Mouse (Mus musculus): ENCODE results near the gene Hapln4. TPM values are rescaled to one million over a fixed set of nuclear protein-coding genes. Genes with fewer than 3 reads are reported as not detected.

Gene Hapln4
- polyA plus RNA-seq, 2 experiments, result 0.23 to 0.41 TPM

DNA sequence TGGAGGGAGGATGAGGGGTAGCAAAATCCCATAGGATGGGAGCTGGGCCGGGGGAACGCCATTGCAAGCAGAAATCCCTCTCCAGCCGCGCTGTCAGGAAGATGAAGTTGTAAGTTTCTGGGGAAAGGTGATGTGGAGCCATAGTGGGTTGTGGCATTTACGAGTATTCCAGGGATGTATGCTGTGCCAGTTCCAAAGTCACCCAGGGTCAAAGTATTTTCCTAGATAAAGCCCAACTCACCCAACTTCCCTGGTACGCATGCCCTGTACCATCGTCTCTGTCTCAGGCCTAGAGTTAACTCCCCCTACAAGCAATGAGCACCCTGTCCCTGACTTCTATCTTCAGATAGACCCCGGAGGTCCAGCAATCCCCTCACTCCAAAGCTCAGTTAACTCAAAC is 10.1 kb upstream of the Hapln4 start:
- DNase-seq (ENCODE audit: low spot score) (no peak), ATAC-seq (ENCODE audit: low FRiP score, low read depth) (no peak)
- 68% methylated on average over 8 of the region's 8 CpGs for WGBS
- 0 out of 2 replicates have a peak, but pooled peaks cover 6% of the 10 kb centered on the region for H3K4me1 ChIP-seq (ENCODE audit: control insufficient read depth, insufficient read depth, low read length)
- H3K4me2 ChIP-seq (replicated peaks; ENCODE audit: low read depth, low read length, severe bottlenecking), result peak overlapping the region; percentile 37
- no peak overlapping the region for H3K27ac ChIP-seq (replicated peaks; ENCODE audit: low read depth, low read length)
- no peaks in the 10 kb centered on the region for H3K9me3 ChIP-seq (ENCODE audit: control insufficient read depth, low read length)
- no peaks in the 10 kb centered on the region for H3K27me3 ChIP-seq (ENCODE audit: control insufficient read depth, insufficient read depth, low read length)
- TF ChIP-seq POLR2A (IDR thresholded peaks at IDR 0.05; ENCODE audit: borderline replicate concordance, extremely low read depth, insufficient read depth, insufficient read length), result no peak
- no peak overlapping the region for H3K4me3 ChIP-seq (replicated peaks; ENCODE audit: low read length)
- peak overlapping the region; percentile 40; the same call in 1 of the 2 replicates for H3K9ac ChIP-seq (ENCODE audit: low read depth, low read length, severe bottlenecking)
- H3K36me3 ChIP-seq (ENCODE audit: control insufficient read depth, insufficient read depth, low read length), result peaks cover 39% of the 10 kb centered on the region

GRCm38 (mm10) chr8:70073682-70074081 is 9.6 kb upstream of the Hapln4 start:
- WGBS, result 85% methylated on average over 1 of the region's 1 CpGs
- Histone ChIP-seq H3K9me3 (ENCODE audit: control insufficient read depth, low read length) (no peaks in the 10 kb centered on the region), H3K4me2 (replicated peaks; ENCODE audit: low read depth, low read length, severe bottlenecking) (no peak overlapping the region), H3K4me3 (replicated peaks; ENCODE audit: low read length) (no peak overlapping the region), H3K36me3 (ENCODE audit: control insufficient read depth, insufficient read depth, low read length) (peaks cover 33% of the 10 kb centered on the region), H3K27me3 (ENCODE audit: control insufficient read depth, insufficient read depth, low read length) (no peaks in the 10 kb centered on the region), H3K4me1 (ENCODE audit: control insufficient read depth, insufficient read depth, low read length) (0 out of 2 replicates have a peak, but pooled peaks cover 6% of the 10 kb centered on the region), H3K9ac (ENCODE audit: low read depth, low read length, severe bottlenecking) (no peak overlapping the region), H3K27ac (replicated peaks; ENCODE audit: low read depth, low read length) (no peak overlapping the region)
- no peak for TF ChIP-seq POLR2A (IDR thresholded peaks at IDR 0.05; ENCODE audit: borderline replicate concordance, extremely low read depth, insufficient read depth, insufficient read length)
- no peak for ATAC-seq (ENCODE audit: low FRiP score, low read depth)
- DNase-seq (ENCODE audit: low spot score), result no peak

DNA sequence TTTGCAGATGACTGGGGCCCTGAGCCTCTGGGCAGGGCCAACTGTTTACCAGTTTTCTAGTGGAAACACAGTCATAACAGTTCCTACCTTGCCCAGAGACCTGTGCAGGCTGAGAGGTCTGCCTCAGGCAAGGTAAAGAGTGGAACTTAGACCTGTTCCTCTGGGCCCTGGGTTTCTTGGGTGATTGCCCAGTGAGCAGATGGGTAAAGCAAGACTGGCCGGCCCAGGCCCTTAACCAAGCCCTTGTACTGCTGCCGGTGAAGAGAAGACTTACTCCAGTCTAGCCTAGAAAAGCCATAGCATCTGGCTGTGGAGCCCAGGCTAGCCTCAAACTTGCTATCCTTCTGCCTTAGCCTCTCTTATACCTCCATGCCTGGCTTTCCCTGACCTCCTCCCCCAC is 1.3 kb upstream of the Hapln4 start:
- no peak for TF ChIP-seq POLR2A (IDR thresholded peaks at IDR 0.05; ENCODE audit: borderline replicate concordance, extremely low read depth, insufficient read depth, insufficient read length)
- DNase-seq (ENCODE audit: low spot score) (no peak), ATAC-seq (ENCODE audit: low FRiP score, low read depth) (no peak)
- Histone ChIP-seq H3K4me1 (ENCODE audit: control insufficient read depth, insufficient read depth, low read length) (peaks cover 6% of the 10 kb centered on the region), H3K4me2 (replicated peaks; ENCODE audit: low read depth, low read length, severe bottlenecking) (no peak overlapping the region), H3K27me3 (ENCODE audit: control insufficient read depth, insufficient read depth, low read length) (peaks cover 53% of the 10 kb centered on the region), H3K9ac (ENCODE audit: low read depth, low read length, severe bottlenecking) (no peak overlapping the region), H3K4me3 (replicated peaks; ENCODE audit: low read length) (no peak overlapping the region), H3K9me3 (ENCODE audit: control insufficient read depth, low read length) (no peaks in the 10 kb centered on the region), H3K27ac (replicated peaks; ENCODE audit: low read depth, low read length) (no peak overlapping the region), H3K36me3 (ENCODE audit: control insufficient read depth, insufficient read depth, low read length) (no peaks in the 10 kb centered on the region)
- 96% methylated on average over 2 of the region's 2 CpGs for WGBS

DNA sequence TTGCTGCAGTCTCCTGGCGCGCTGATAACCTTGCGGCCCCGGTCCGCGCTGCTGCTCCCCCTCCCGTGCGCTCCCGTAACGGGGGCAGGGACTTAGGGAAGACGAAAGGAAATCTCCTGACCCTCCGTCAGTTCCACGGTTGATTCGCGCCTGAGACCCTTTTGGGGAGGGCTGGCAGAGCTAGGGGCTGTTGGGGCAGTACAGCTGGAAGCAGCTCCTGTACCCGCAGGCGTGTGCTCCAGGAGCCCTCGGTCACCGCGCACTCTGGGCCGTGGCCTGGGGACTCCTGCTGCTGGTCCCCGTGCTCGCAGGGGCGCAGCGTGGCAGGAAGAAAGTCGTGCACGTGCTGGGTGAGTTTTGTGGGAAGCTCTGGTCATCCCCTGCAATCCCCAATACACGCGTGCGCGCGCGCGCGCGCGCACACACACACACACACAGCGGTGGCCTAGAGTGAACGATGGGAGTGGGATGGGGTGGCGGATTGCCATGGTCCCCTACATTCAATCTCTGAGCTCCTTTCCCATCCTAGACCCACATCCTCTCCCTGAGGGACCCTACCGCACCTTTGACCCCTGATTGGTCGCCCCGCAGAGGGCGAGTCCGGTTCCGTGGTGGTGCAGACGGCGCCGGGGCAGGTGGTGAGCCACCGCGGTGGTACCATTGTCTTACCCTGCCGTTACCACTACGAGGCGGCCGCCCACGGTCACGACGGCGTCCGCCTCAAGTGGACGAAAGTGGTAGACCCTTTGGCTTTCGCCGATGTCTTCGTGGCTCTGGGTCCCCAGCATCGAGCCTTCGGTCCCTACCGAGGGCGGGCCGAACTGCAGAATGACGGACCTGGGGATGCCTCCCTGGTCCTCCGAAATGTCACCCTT is 1.2 kb downstream of the Hapln4 start:
- ATAC-seq (ENCODE audit: low FRiP score, low read depth), result 0 out of 2 replicates have a peak, but pooled peaks have one; percentile 19
- TF ChIP-seq POLR2A (IDR thresholded peaks at IDR 0.05; ENCODE audit: borderline replicate concordance, extremely low read depth, insufficient read depth, insufficient read length), result no peak
- Histone ChIP-seq H3K9ac (ENCODE audit: low read depth, low read length, severe bottlenecking) (peak overlapping the region; percentile 40), H3K4me2 (replicated peaks; ENCODE audit: low read depth, low read length, severe bottlenecking) (peak overlapping the region; percentile 66), H3K4me3 (replicated peaks; ENCODE audit: low read length) (peak overlapping the region; percentile 39), H3K9me3 (ENCODE audit: control insufficient read depth, low read length) (no peaks in the 10 kb centered on the region), H3K4me1 (ENCODE audit: control insufficient read depth, insufficient read depth, low read length) (peaks cover 6% of the 10 kb centered on the region), H3K36me3 (ENCODE audit: control insufficient read depth, insufficient read depth, low read length) (no peaks in the 10 kb centered on the region), H3K27ac (replicated peaks; ENCODE audit: low read depth, low read length) (no peak overlapping the region), H3K27me3 (ENCODE audit: control insufficient read depth, insufficient read depth, low read length) (peaks cover 77% of the 10 kb centered on the region)
- no peak for DNase-seq (ENCODE audit: low spot score)
- WGBS, result 3% methylated on average over 59 of the region's 71 CpGs

GRCm38 (mm10) chr8:70086151-70086550 is 2.9 kb downstream of the Hapln4 start:
- no peak overlapping the region for H3K4me2 ChIP-seq (replicated peaks; ENCODE audit: low read depth, low read length, severe bottlenecking)
- WGBS, result 65% methylated on average over 1 of the region's 1 CpGs
- H3K9ac ChIP-seq (ENCODE audit: low read depth, low read length, severe bottlenecking), result no peak overlapping the region
- no peaks in the 10 kb centered on the region for H3K36me3 ChIP-seq (ENCODE audit: control insufficient read depth, insufficient read depth, low read length)
- no peak for TF ChIP-seq POLR2A (IDR thresholded peaks at IDR 0.05; ENCODE audit: borderline replicate concordance, extremely low read depth, insufficient read depth, insufficient read length)
- ATAC-seq (ENCODE audit: low FRiP score, low read depth) (no peak), DNase-seq (ENCODE audit: low spot score) (no peak)
- no peak overlapping the region for H3K4me3 ChIP-seq (replicated peaks; ENCODE audit: low read length)
- H3K9me3 ChIP-seq (ENCODE audit: control insufficient read depth, low read length), result no peaks in the 10 kb centered on the region
- peaks cover 92% of the 10 kb centered on the region for H3K27me3 ChIP-seq (ENCODE audit: control insufficient read depth, insufficient read depth, low read length)
- H3K27ac ChIP-seq (replicated peaks; ENCODE audit: low read depth, low read length), result no peak overlapping the region
- peaks cover 6% of the 10 kb centered on the region for H3K4me1 ChIP-seq (ENCODE audit: control insufficient read depth, insufficient read depth, low read length)

Data from limb, embryonic 14.5 days (tissue).